Mouse (Mus musculus): Measurements from ENCODE around the gene Irf2bpl. TPM values are rescaled to one million over a fixed set of nuclear protein-coding genes. Genes with fewer than 3 reads are reported as not detected.

The Irf2bpl gene
- polyA plus RNA-seq, 1 experiment from 2014 or later: 2.3 TPM

GRCm38 (mm10) chr12:86857290-86857689, 27.3 kb downstream of the Irf2bpl start:
- H3K9ac ChIP-seq (ENCODE audit: low read depth, low read length): no peak overlapping the region
- WGBS (ENCODE audit: insufficient replicate concordance): 70% methylated on average over 8 of the region's 8 CpGs

GRCm38 (mm10) chr12:86855670-86856069, 28.9 kb downstream of the Irf2bpl start:
- no peak overlapping the region for H3K4me2 ChIP-seq (ENCODE audit: low read depth, low read length)
- ATAC-seq (ENCODE audit: low read depth): no peak

More at GRCm38 (mm10) chr12:86857290-86857689, 27.3 kb downstream of the Irf2bpl start:
- no peak for ATAC-seq (ENCODE audit: low read depth)
- no peak overlapping the region for H3K27ac ChIP-seq (ENCODE audit: low read length)
- no peak overlapping the region for H3K4me3 ChIP-seq (ENCODE audit: low read depth, low read length)
- no peak overlapping the region for H3K4me2 ChIP-seq (ENCODE audit: low read depth, low read length)
- no peaks in the 10 kb centered on the region for H3K36me3 ChIP-seq (ENCODE audit: control insufficient read depth, insufficient read depth)
- no peaks in the 10 kb centered on the region for H3K9me3 ChIP-seq (replicated peaks; ENCODE audit: control insufficient read depth, low read length)
- H3K4me1 ChIP-seq (ENCODE audit: control insufficient read depth, low read depth, low read length): peaks cover 23% of the 10 kb centered on the region
- H3K27me3 ChIP-seq (ENCODE audit: control insufficient read depth, insufficient read depth, low read depth, low read length): no peaks in the 10 kb centered on the region

DNA sequence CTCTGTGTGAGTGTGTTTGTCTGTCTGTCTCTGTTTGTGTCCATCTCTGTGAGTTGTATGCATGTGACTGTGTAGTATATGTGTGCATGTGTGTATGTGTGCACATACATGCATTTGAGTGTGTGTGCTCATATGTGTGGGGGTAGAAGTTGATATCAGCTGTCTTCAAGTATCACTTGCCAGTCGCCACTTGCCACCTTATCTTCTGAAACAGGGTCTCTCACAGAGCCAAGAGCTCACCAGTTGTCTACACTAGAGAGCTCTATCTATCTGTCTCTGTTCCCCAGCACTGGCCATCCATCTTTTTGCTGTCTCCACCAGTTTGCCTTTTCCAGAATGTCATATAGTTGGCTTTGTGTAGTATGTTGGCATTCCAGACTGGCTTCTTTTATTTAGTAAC, 31.1 kb downstream of the Irf2bpl start:
- peaks cover 8% of the 10 kb centered on the region; the same call in 1 of the 2 replicates for H3K4me1 ChIP-seq (ENCODE audit: control insufficient read depth, low read depth, low read length)
- no peak overlapping the region for H3K27ac ChIP-seq (ENCODE audit: low read length)
- H3K9ac ChIP-seq (ENCODE audit: low read depth, low read length): no peak overlapping the region
- H3K36me3 ChIP-seq (ENCODE audit: control insufficient read depth, insufficient read depth): no peaks in the 10 kb centered on the region
- no peak overlapping the region for H3K4me2 ChIP-seq (ENCODE audit: low read depth, low read length)
- no peaks in the 10 kb centered on the region for H3K27me3 ChIP-seq (ENCODE audit: control insufficient read depth, insufficient read depth, low read depth, low read length)
- WGBS (ENCODE audit: insufficient replicate concordance): 15% methylated on average over 1 of the region's 1 CpGs
- peak; percentile 61 for ATAC-seq (ENCODE audit: low read depth)
- H3K4me3 ChIP-seq (ENCODE audit: low read depth, low read length): no peak overlapping the region
- no peaks in the 10 kb centered on the region for H3K9me3 ChIP-seq (replicated peaks; ENCODE audit: control insufficient read depth, low read length)

More at GRCm38 (mm10) chr12:86855670-86856069, 28.9 kb downstream of the Irf2bpl start:
- Histone ChIP-seq H3K4me3 (ENCODE audit: low read depth, low read length) (no peak overlapping the region), H3K4me1 (ENCODE audit: control insufficient read depth, low read depth, low read length) (peaks cover 22% of the 10 kb centered on the region), H3K27ac (ENCODE audit: low read length) (no peak overlapping the region), H3K9ac (ENCODE audit: low read depth, low read length) (no peak overlapping the region), H3K36me3 (ENCODE audit: control insufficient read depth, insufficient read depth) (no peaks in the 10 kb centered on the region), H3K27me3 (ENCODE audit: control insufficient read depth, insufficient read depth, low read depth, low read length) (no peaks in the 10 kb centered on the region), H3K9me3 (replicated peaks; ENCODE audit: control insufficient read depth, low read length) (no peaks in the 10 kb centered on the region)
- 16% methylated on average over 11 of the region's 11 CpGs for WGBS (ENCODE audit: insufficient replicate concordance)

DNA sequence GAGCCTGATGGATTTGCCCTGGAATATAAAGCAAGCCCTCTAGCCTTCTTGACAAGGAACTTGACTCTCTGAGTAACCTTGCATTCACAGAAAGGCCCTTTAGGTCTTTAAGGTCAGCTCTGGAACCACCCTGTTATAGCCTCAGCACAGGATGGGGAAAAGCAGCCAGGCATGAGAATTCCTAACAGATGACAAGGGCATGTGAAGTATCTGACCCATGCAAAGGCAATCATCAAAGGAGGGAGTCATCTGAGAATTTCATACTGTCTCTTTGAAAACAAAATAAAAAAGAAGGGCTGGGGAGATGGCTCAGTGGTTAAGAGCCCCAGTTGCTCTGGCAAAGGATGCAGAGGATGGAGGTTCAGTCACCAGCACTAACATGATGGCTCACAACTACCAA, 33.3 kb downstream of the Irf2bpl start:
- ATAC-seq (ENCODE audit: low read depth): no peak
- H3K4me1 ChIP-seq (ENCODE audit: control insufficient read depth, low read depth, low read length): peaks cover 8% of the 10 kb centered on the region; the same call in 1 of the 2 replicates
- no peak overlapping the region for H3K27ac ChIP-seq (ENCODE audit: low read length)
- H3K4me3 ChIP-seq (ENCODE audit: low read depth, low read length): no peak overlapping the region
- H3K27me3 ChIP-seq (ENCODE audit: control insufficient read depth, insufficient read depth, low read depth, low read length): no peaks in the 10 kb centered on the region
- no peak overlapping the region for H3K9ac ChIP-seq (ENCODE audit: low read depth, low read length)
- no peak overlapping the region for H3K4me2 ChIP-seq (ENCODE audit: low read depth, low read length)
- no peaks in the 10 kb centered on the region for H3K9me3 ChIP-seq (replicated peaks; ENCODE audit: control insufficient read depth, low read length)
- no peaks in the 10 kb centered on the region for H3K36me3 ChIP-seq (ENCODE audit: control insufficient read depth, insufficient read depth)

DNA sequence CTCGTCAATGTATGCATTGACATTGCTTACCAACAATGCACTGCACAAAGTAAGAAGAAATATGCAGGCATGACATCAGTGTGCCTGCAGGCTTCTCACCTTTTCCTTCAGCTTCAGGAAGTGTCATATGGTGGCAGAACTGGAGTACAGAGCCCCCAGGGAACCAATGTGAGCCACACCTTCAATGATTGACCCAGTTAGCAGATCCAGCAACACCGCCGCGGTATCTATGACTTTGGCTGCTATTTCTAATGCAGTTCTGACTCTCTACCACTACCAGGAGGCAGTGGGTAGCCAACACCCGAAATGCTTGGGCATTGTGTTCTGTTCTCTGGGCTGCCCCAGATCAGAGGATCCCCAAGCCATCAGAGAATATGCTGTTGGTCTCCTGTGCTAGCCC, 33.9 kb downstream of the Irf2bpl start:
- Histone ChIP-seq H3K27me3 (ENCODE audit: control insufficient read depth, insufficient read depth, low read depth, low read length) (no peaks in the 10 kb centered on the region), H3K4me3 (ENCODE audit: low read depth, low read length) (no peak overlapping the region), H3K4me1 (ENCODE audit: control insufficient read depth, low read depth, low read length) (peaks cover 7% of the 10 kb centered on the region; the same call in 1 of the 2 replicates), H3K27ac (ENCODE audit: low read length) (no peak overlapping the region), H3K4me2 (ENCODE audit: low read depth, low read length) (no peak overlapping the region), H3K9ac (ENCODE audit: low read depth, low read length) (no peak overlapping the region), H3K36me3 (ENCODE audit: control insufficient read depth, insufficient read depth) (no peaks in the 10 kb centered on the region), H3K9me3 (replicated peaks; ENCODE audit: control insufficient read depth, low read length) (no peaks in the 10 kb centered on the region)
- no peak for ATAC-seq (ENCODE audit: low read depth)
- WGBS (ENCODE audit: insufficient replicate concordance): 77% methylated on average over 5 of the region's 5 CpGs

DNA sequence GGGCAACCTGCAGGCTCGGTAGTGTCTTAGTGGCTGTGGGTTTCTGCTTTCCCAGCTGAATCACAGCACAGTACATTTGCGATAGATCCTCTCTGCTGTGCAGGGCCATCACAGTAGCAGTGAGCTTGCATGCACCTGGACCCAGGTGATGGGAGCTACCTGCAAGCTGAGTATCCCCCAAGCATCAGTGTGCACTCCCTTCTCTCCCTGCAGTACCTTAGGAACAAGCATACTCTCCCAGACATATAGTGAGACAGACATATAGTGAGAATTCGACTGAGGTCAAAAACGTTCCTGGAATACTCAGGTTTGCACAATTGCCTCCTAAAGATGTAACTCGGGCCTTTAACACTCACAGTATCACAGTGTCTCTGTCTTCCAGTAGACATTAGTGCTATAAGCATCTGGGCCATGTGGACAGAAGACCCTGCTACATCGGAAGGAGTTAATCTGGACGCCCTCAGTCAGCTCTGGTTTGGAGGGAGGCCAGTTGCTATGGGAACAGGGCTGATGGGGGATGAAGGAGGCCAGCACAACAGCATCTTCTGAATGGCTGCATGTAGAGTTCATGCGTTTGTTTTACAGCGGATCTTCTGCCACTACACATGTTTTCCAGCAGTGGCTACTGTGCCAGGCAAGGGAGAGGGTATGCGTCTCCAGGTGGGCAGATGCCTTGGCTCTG, 34.5 kb downstream of the Irf2bpl start:
- ATAC-seq (ENCODE audit: low read depth): no peak
- Histone ChIP-seq H3K4me3 (ENCODE audit: low read depth, low read length) (no peak overlapping the region), H3K36me3 (ENCODE audit: control insufficient read depth, insufficient read depth) (no peaks in the 10 kb centered on the region), H3K9ac (ENCODE audit: low read depth, low read length) (no peak overlapping the region), H3K27me3 (ENCODE audit: control insufficient read depth, insufficient read depth, low read depth, low read length) (no peaks in the 10 kb centered on the region), H3K27ac (ENCODE audit: low read length) (no peak overlapping the region), H3K4me2 (ENCODE audit: low read depth, low read length) (no peak overlapping the region), H3K9me3 (replicated peaks; ENCODE audit: control insufficient read depth, low read length) (no peaks in the 10 kb centered on the region), H3K4me1 (ENCODE audit: control insufficient read depth, low read depth, low read length) (peaks cover 4% of the 10 kb centered on the region; the same call in 1 of the 2 replicates)
- 61% methylated on average over 10 of the region's 10 CpGs for WGBS (ENCODE audit: insufficient replicate concordance)

DNA sequence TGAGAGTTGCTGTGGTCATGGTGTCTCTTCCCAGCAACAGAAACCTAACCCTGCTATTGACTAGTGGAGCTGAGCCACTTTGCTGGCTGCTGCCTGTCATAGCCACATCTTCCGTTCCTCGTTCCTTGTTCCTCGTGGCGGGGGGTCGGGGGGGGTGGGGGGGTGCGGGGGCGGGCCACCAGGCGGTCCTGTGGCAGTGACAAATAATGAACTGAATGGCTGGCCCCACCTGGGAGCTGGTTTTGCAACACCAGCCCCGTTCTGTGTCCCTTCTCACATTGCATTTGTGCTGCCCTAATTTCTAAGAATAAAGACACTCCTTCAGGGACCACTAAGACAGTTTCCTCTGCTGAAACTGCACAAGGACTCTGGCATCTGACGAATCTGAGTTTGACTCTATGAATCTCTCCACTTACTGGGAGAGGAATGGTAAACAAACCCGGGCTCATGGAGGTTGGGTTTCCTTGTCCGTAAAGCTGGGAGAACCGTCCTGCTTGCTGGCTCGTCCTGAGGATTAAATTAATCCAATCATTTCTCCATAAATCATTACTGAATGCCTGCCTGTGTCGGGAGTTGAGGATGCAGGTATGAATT, 41.6 kb downstream of the Irf2bpl start:
- WGBS (ENCODE audit: insufficient replicate concordance): 22% methylated on average over 15 of the region's 15 CpGs
- no peak overlapping the region for H3K27ac ChIP-seq (ENCODE audit: low read length)

GRCm38 (mm10) chr12:86840526-86840925, 44.1 kb downstream of the Irf2bpl start:
- Histone ChIP-seq H3K4me3 (ENCODE audit: low read depth, low read length) (no peak overlapping the region), H3K9ac (ENCODE audit: low read depth, low read length) (no peak overlapping the region), H3K36me3 (ENCODE audit: control insufficient read depth, insufficient read depth) (no peaks in the 10 kb centered on the region), H3K4me2 (ENCODE audit: low read depth, low read length) (no peak overlapping the region), H3K4me1 (ENCODE audit: control insufficient read depth, low read depth, low read length) (peaks cover 16% of the 10 kb centered on the region), H3K9me3 (replicated peaks; ENCODE audit: control insufficient read depth, low read length) (no peaks in the 10 kb centered on the region), H3K27me3 (ENCODE audit: control insufficient read depth, insufficient read depth, low read depth, low read length) (no peaks in the 10 kb centered on the region), H3K27ac (ENCODE audit: low read length) (no peak overlapping the region)
- WGBS (ENCODE audit: insufficient replicate concordance): 56% methylated on average over 4 of the region's 4 CpGs
- no peak for ATAC-seq (ENCODE audit: low read depth)

More for the DNA sequence above, 41.6 kb downstream of the Irf2bpl start:
- H3K4me2 ChIP-seq (ENCODE audit: low read depth, low read length): no peak overlapping the region
- peaks cover 6% of the 10 kb centered on the region for H3K4me1 ChIP-seq (ENCODE audit: control insufficient read depth, low read depth, low read length)
- no peaks in the 10 kb centered on the region for H3K9me3 ChIP-seq (replicated peaks; ENCODE audit: control insufficient read depth, low read length)
- H3K36me3 ChIP-seq (ENCODE audit: control insufficient read depth, insufficient read depth): no peaks in the 10 kb centered on the region
- no peak overlapping the region for H3K9ac ChIP-seq (ENCODE audit: low read depth, low read length)
- no peak overlapping the region for H3K4me3 ChIP-seq (ENCODE audit: low read depth, low read length)
- no peak for ATAC-seq (ENCODE audit: low read depth)
- no peaks in the 10 kb centered on the region for H3K27me3 ChIP-seq (ENCODE audit: control insufficient read depth, insufficient read depth, low read depth, low read length)

DNA sequence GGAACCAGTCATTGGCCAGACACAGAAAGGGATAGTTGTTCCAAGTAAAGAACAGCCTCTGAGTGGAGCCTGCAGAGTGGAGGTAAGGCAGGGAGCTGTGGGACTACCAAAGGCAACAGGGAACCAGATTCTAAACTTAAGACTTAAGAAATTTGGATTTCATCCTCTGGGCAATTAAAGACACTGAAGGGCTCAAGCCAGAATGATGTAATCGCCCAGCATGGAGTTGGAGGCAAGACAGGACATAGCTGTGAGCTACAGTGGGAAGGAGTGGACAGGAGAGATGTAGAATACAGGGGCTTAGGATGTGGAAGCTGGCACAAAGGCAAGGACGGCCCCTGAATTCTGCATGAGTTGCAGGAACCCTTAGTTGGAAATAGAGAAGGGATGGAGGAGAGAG, 46.4 kb downstream of the Irf2bpl start:
- WGBS (ENCODE audit: insufficient replicate concordance): 56% methylated on average over 2 of the region's 2 CpGs
- ATAC-seq (ENCODE audit: low read depth): no peak
- Histone ChIP-seq H3K27ac (ENCODE audit: low read length) (no peak overlapping the region), H3K4me3 (ENCODE audit: low read depth, low read length) (no peak overlapping the region), H3K9me3 (replicated peaks; ENCODE audit: control insufficient read depth, low read length) (no peaks in the 10 kb centered on the region), H3K27me3 (ENCODE audit: control insufficient read depth, insufficient read depth, low read depth, low read length) (no peaks in the 10 kb centered on the region), H3K4me1 (ENCODE audit: control insufficient read depth, low read depth, low read length) (peaks cover 36% of the 10 kb centered on the region), H3K36me3 (ENCODE audit: control insufficient read depth, insufficient read depth) (no peaks in the 10 kb centered on the region), H3K9ac (ENCODE audit: low read depth, low read length) (no peak overlapping the region), H3K4me2 (ENCODE audit: low read depth, low read length) (no peak overlapping the region)
